Mouse (Mus musculus): ENCODE data around the gene Fbxl2. TPM values are rescaled to one million over a fixed set of nuclear protein-coding genes. Genes with fewer than 3 reads are reported as not detected.

Gene Fbxl2
- total and polyA plus RNA-seq, 3 experiments: 0.54 to 1.1 (median 0.81) TPM

- in situ Hi-C loops (cut with MboI; ENCODE audit: low pct_ligation_motif_present, low pct_unique_long_range_greater_than_20kb, low sequenced_read_pairs) (no loop called here), dilution Hi-C loops (cut with MboI; ENCODE audit: extremely low pct_ligation_motif_present, extremely low pct_unique_long_range_greater_than_20kb, low sequenced_read_pairs) (no loop called here)
Measured at GRCm38 (mm10) chr9:113947216-113947615, 98.8 kb downstream of the Fbxl2 start.

GRCm38 (mm10) chr9:113943372-113943771 is 102.6 kb downstream of the Fbxl2 start:
- no peak overlapping the region for H3K27ac ChIP-seq (ENCODE audit: insufficient read depth, low read depth)
- dilution Hi-C loops (cut with MboI; ENCODE audit: extremely low pct_ligation_motif_present, extremely low pct_unique_long_range_greater_than_20kb, low sequenced_read_pairs): no loop called here
- H3K9ac ChIP-seq (ENCODE audit: insufficient read depth, low read depth): no peak overlapping the region

More at GRCm38 (mm10) chr9:113947216-113947615, 98.8 kb downstream of the Fbxl2 start:
- Histone ChIP-seq H3K4me2 (ENCODE audit: insufficient read depth, low read depth, poor library complexity, severe bottlenecking) (no peak overlapping the region), H3K27ac (ENCODE audit: insufficient read depth, low read depth) (no peak overlapping the region), H3K79me2 (replicated peaks; ENCODE audit: control insufficient read depth, extremely low read depth, insufficient read depth, poor library complexity, severe bottlenecking) (peaks cover 32% of the 10 kb centered on the region), H3K4me3 (replicated peaks in 1 of 3; ENCODE audit: low read depth in 2 of 3, low read length in 2 of 3, poor library complexity in 1 of 3) (no peak overlapping the region), H3K9ac (ENCODE audit: insufficient read depth, low read depth) (no peak overlapping the region), H3K36me3 (replicated peaks in 1 of 2; ENCODE audit: control insufficient read depth in 1 of 2, insufficient read depth in 1 of 2, low read length in 1 of 2) (peaks cover 27 to 77% of the 10 kb centered on the region in 2 experiments), H3K9me3 (replicated peaks; ENCODE audit: low read length) (no peaks in the 10 kb centered on the region), H3K4me1 (ENCODE audit: control insufficient read depth in 1 of 2, insufficient read depth in 2 of 2) (peaks cover 0 to 8% of the 10 kb centered on the region in 2 experiments; a peak in 1 of 4 replicates), H3K27me3 (replicated peaks) (no peaks in the 10 kb centered on the region)
- DNase-seq (ENCODE audit: extremely low read depth): no peak
- no peak for TF ChIP-seq CHD2 (IDR thresholded peaks at IDR 0.05; ENCODE audit: low read length)
- TF ChIP-seq CHD1 (IDR thresholded peaks at IDR 0.05; ENCODE audit: low read depth, low read length): no peak
- TF ChIP-seq RCOR1 (conservative IDR thresholded peaks at IDR 0.05; ENCODE audit: low read depth, low read length): no peak
- TF ChIP-seq ZNF384 (IDR thresholded peaks at IDR 0.05; ENCODE audit: low read depth, low read length): no peak
- TF ChIP-seq JUND (conservative IDR thresholded peaks at IDR 0.05; ENCODE audit: low read depth, low read length): no peak
- TF ChIP-seq CTCF (conservative IDR thresholded peaks at IDR 0.05 in 1 of 2, IDR thresholded peaks at IDR 0.05 in 1 of 2; ENCODE audit: low read depth in 2 of 2, low read length in 2 of 2): no peak
- no peak for TF ChIP-seq GABPA (IDR thresholded peaks at IDR 0.05; ENCODE audit: insufficient replicate concordance, low read depth, low read length)
- no peak for TF ChIP-seq KAT2A (IDR thresholded peaks at IDR 0.05; ENCODE audit: insufficient replicate concordance, low read length)
- TF ChIP-seq NELFE (IDR thresholded peaks at IDR 0.05; ENCODE audit: low read depth, low read length): no peak
- TF ChIP-seq BHLHE40 (IDR thresholded peaks at IDR 0.05; ENCODE audit: low read depth, low read length): no peak
- TF ChIP-seq PAX5 (IDR thresholded peaks at IDR 0.05; ENCODE audit: low read length): no peak

More at GRCm38 (mm10) chr9:113943372-113943771, 102.6 kb downstream of the Fbxl2 start:
- H3K4me3 ChIP-seq (replicated peaks in 1 of 3; ENCODE audit: low read depth in 2 of 3, low read length in 2 of 3, poor library complexity in 1 of 3): no peak overlapping the region
- no peaks in the 10 kb centered on the region for H3K9me3 ChIP-seq (replicated peaks; ENCODE audit: low read length)
- peaks cover 65% of the 10 kb centered on the region for H3K79me2 ChIP-seq (replicated peaks; ENCODE audit: control insufficient read depth, extremely low read depth, insufficient read depth, poor library complexity, severe bottlenecking)
- no peak for DNase-seq (ENCODE audit: extremely low read depth)
- H3K36me3 ChIP-seq (replicated peaks in 1 of 2; ENCODE audit: control insufficient read depth in 1 of 2, insufficient read depth in 1 of 2, low read length in 1 of 2): peaks cover 20 to 74% of the 10 kb centered on the region in 2 experiments
- H3K27me3 ChIP-seq (replicated peaks): no peaks in the 10 kb centered on the region
- H3K4me1 ChIP-seq (ENCODE audit: control insufficient read depth in 1 of 2, insufficient read depth in 2 of 2): peaks cover 0 to 32% of the 10 kb centered on the region in 2 experiments; a peak in 2 of 4 replicates
- in situ Hi-C loops (cut with MboI; ENCODE audit: low pct_ligation_motif_present, low pct_unique_long_range_greater_than_20kb, low sequenced_read_pairs): no loop called here
- H3K4me2 ChIP-seq (ENCODE audit: insufficient read depth, low read depth, poor library complexity, severe bottlenecking): no peak overlapping the region
- TF ChIP-seq TBP (conservative IDR thresholded peaks at IDR 0.05; ENCODE audit: low read depth, low read length) (no peak), POLR2A (IDR thresholded peaks at IDR 0.05; ENCODE audit: low read depth, low read length) (no peak), BHLHE40 (IDR thresholded peaks at IDR 0.05; ENCODE audit: low read depth, low read length) (no peak), ZMIZ1 (IDR thresholded peaks at IDR 0.05; ENCODE audit: low read depth, low read length) (no peak), ZKSCAN1 (IDR thresholded peaks at IDR 0.05; ENCODE audit: borderline replicate concordance, low read depth, low read length) (no peak)
